Mouse (Mus musculus) cortical plate, adult 2 months (tissue): ENCODE measurements at regions not wholly inside any gene's neighbourhood (a gene's known extent, or its start where the extent isn't known, plus 50 kb on each side); places are given as distances from the start of the nearest gene placed in this dataset.

Source experiments
- CTCF ChIP-seq: fragments of 200-500 bp; IDR thresholded peaks from 2 replicates; pipeline ENCODE4 v1.5.1; 2011; ENCODE audit warnings: mild to moderate bottlenecking, control low read depth, low read length; ENCODE audit not compliant: insufficient read depth; ENCODE audit errors: extremely low read depth
- POLR2A ChIP-seq: fragments of 200-500 bp; IDR thresholded peaks from 2 replicates; pipeline ENCODE4 v1.6.1; 2011; ENCODE audit warnings: mild to moderate bottlenecking, low read length, control low read depth; ENCODE audit not compliant: insufficient read depth; ENCODE audit errors: extremely low read depth

GRCm38 (mm10) chr8:15271793-15272587 lies 226.1 kb upstream of the BB014433 start:
- TF ChIP-seq CTCF: no peak
- TF ChIP-seq POLR2A: no peak
